Mouse (Mus musculus) heart, embryonic 14.5 days (tissue): Measurements from ENCODE around the gene 1700057G04Rik. TPM values are rescaled to one million over a fixed set of nuclear protein-coding genes. Genes with fewer than 3 reads are reported as not detected.

Experiments used
- ATAC-seq: fragments of 200-750 bp; cut with Nextera tagmentation; 2 replicates; pipeline ENCODE4 v1.8.0; 2017; ENCODE audit warnings: low read depth, moderate TSS enrichment; ENCODE audit not compliant: insufficient number of reproducible peaks, insufficient read depth, low FRiP score
- H3K27ac ChIP-seq, 2 experiments: fragments of 200-500 bp in 1 of 2; fragments of 300-500 bp in 1 of 2; sonication (generic) in 1 of 2; replicated peaks in 1 of 2; 2 replicates each; pipeline ENCODE4 v1.5.1; 2012 to 2014; ENCODE audit warnings: low read depth in 2 of 2, low read length in 2 of 2, control low read depth in 1 of 2, mild to moderate bottlenecking in 1 of 2, mixed read lengths in 1 of 2; ENCODE audit not compliant: control insufficient read depth in 1 of 2, insufficient read depth in 1 of 2
- H3K27me3 ChIP-seq: fragments of 300-500 bp; sonication (generic); 2 replicates; pipeline ENCODE4 v1.6.1; 2014; ENCODE audit warnings: mild to moderate bottlenecking, low read length, control low read depth; ENCODE audit not compliant: control insufficient read depth, insufficient read depth
- H3K36me3 ChIP-seq: fragments of 300-500 bp; sonication (generic); 2 replicates; pipeline ENCODE4 v1.6.1; 2014; ENCODE audit warnings: mild to moderate bottlenecking, control low read depth, low read length, mixed read lengths; ENCODE audit not compliant: control insufficient read depth, insufficient read depth
- H3K4me1 ChIP-seq, 2 experiments: fragments of 200-500 bp in 1 of 2; fragments of 300-500 bp in 1 of 2; sonication (generic) in 1 of 2; 2 replicates each; pipeline ENCODE4 v1.6.1; 2012 to 2014; ENCODE audit warnings: low read length in 2 of 2, control low read depth in 1 of 2, mixed read lengths in 1 of 2; ENCODE audit not compliant: control insufficient read depth in 2 of 2, insufficient read depth in 2 of 2
- H3K4me2 ChIP-seq: fragments of 300-500 bp; sonication (generic); 2 replicates; pipeline ENCODE4 v1.6.1; 2014; ENCODE audit warnings: mild to moderate bottlenecking, low read length
- H3K4me3 ChIP-seq, 2 experiments: fragments of 200-500 bp in 1 of 2; fragments of 300-500 bp in 1 of 2; sonication (generic) in 1 of 2; 2 replicates each; pipeline ENCODE4 v1.5.1; 2012 to 2014; ENCODE audit warnings: low read length in 2 of 2, mild to moderate bottlenecking in 2 of 2, control low read depth in 1 of 2, low read depth in 1 of 2, moderate library complexity in 1 of 2; ENCODE audit not compliant: control insufficient read depth in 1 of 2, insufficient read depth in 1 of 2
- H3K9ac ChIP-seq: fragments of 300-500 bp; sonication (generic); 2 replicates; pipeline ENCODE4 v1.6.1; 2014; ENCODE audit warnings: mild to moderate bottlenecking, low read length
- H3K9me3 ChIP-seq: fragments of 300-500 bp; sonication (generic); 2 replicates; pipeline ENCODE4 v1.6.1; 2016; ENCODE audit warnings: low read length, control low read depth; ENCODE audit not compliant: control insufficient read depth
- WGBS: fragments of 180-500 bp; shearing (Covaris S2); extraction: QIAGEN DNeasy Blood & Tissue Kit; methylation state at CpG from one replicate; pipeline ENCODE4 v1.1.7; 2014; 5-methylcytosine and 5-hydroxymethylcytosine counted together
- polyA plus RNA-seq: library from polyadenylated mRNA; unstranded; fragments of >200 nt; fragmentation: Nextera tagmentation; extraction: Ambion mirVana; gene quantifications from 2 replicates; pipeline ENCODE4 v1.2.1, GENCODE M21; 2014

The 1700057G04Rik gene
- not detected in 2 replicates for polyA plus RNA-seq

- no peak for ATAC-seq
- H3K27ac ChIP-seq = no peak within 1 kb of the TSS
- no peak within 1 kb of the TSS for H3K9ac ChIP-seq
- H3K4me2 ChIP-seq = no peak within 1 kb of the TSS
- H3K36me3 ChIP-seq = no peaks in the 10 kb centered on the region
- no peaks in the 10 kb centered on the region for H3K9me3 ChIP-seq
- no peaks in the 10 kb centered on the region for H3K4me1 ChIP-seq
- 56% methylated on average over 1 of the region's 1 CpGs for WGBS
- H3K27me3 ChIP-seq = no peaks in the 10 kb centered on the region
- H3K4me3 ChIP-seq = no peak within 1 kb of the TSS
These were observed at the start of gene 1700057G04Rik for GRCm38 (mm10) chr9:92309077-92309476. TSS of gene 1700057G04Rik (plus strand) at chr9:92309377.

GRCm38 (mm10) chr9:92260481-92261159 lies 48.6 kb upstream of the 1700057G04Rik start:
- H3K9me3 ChIP-seq = no peaks in the 10 kb centered on the region
- H3K27me3 ChIP-seq = no peaks in the 10 kb centered on the region
- H3K4me1 ChIP-seq = 0 out of 4 replicates have a peak, but pooled peaks cover 0 to 3% of the 10 kb centered on the region in 2 experiments
- H3K9ac ChIP-seq = no peak overlapping the region
- no peak overlapping the region for H3K27ac ChIP-seq
- no peak overlapping the region for H3K4me3 ChIP-seq
- ATAC-seq = no peak
- H3K4me2 ChIP-seq = no peak overlapping the region
- H3K36me3 ChIP-seq = peaks cover 60% of the 10 kb centered on the region
- 57% methylated on average over 7 of the region's 7 CpGs for WGBS

- WGBS = 60% methylated on average over 4 of the region's 4 CpGs
- Histone ChIP-seq H3K4me2 (peak overlapping the region; percentile 52), H3K4me3 (peak overlapping the region in 1 of 2 experiments; percentile 13; a peak in 2 of 4 replicates), H3K4me1 (0 out of 4 replicates have a peak, but pooled peaks cover 0 to 4% of the 10 kb centered on the region in 2 experiments), H3K27ac (no peak overlapping the region), H3K36me3 (peaks cover 84% of the 10 kb centered on the region), H3K9me3 (no peaks in the 10 kb centered on the region), H3K9ac (peak overlapping the region; percentile 25; the same call in 1 of the 2 replicates), H3K27me3 (no peaks in the 10 kb centered on the region)
- ATAC-seq = no peak
These were observed 43.5 kb upstream of the 1700057G04Rik start for GRCm38 (mm10) chr9:92265719-92266118.

- WGBS = 85% methylated on average over 8 of the region's 8 CpGs
- no peak overlapping the region for H3K27ac ChIP-seq
- no peaks in the 10 kb centered on the region for H3K9me3 ChIP-seq
- H3K36me3 ChIP-seq = peaks cover 75% of the 10 kb centered on the region
- H3K27me3 ChIP-seq = no peaks in the 10 kb centered on the region
- H3K4me1 ChIP-seq = 0 out of 4 replicates have a peak, but pooled peaks cover 0 to 9% of the 10 kb centered on the region in 2 experiments
- H3K9ac ChIP-seq = no peak overlapping the region
- no peak overlapping the region for H3K4me3 ChIP-seq
- H3K4me2 ChIP-seq = no peak overlapping the region
- ATAC-seq = no peak
These were observed 42.5 kb upstream of the 1700057G04Rik start for GRCm38 (mm10) chr9:92266558-92267171.

GRCm38 (mm10) chr9:92267732-92268131 lies 41.4 kb upstream of the 1700057G04Rik start:
- WGBS = 65% methylated on average over 1 of the region's 1 CpGs
- Histone ChIP-seq H3K4me3 (no peak overlapping the region), H3K36me3 (peaks cover 71% of the 10 kb centered on the region), H3K4me1 (0 out of 4 replicates have a peak, but pooled peaks cover 0 to 9% of the 10 kb centered on the region in 2 experiments), H3K27me3 (no peaks in the 10 kb centered on the region), H3K9me3 (no peaks in the 10 kb centered on the region), H3K9ac (no peak overlapping the region), H3K4me2 (no peak overlapping the region), H3K27ac (no peak overlapping the region)
- no peak for ATAC-seq

- Histone ChIP-seq H3K4me3 (no peak overlapping the region), H3K4me1 (peaks cover 5 to 17% of the 10 kb centered on the region in 2 experiments), H3K9ac (no peak overlapping the region), H3K9me3 (no peaks in the 10 kb centered on the region), H3K36me3 (peaks cover 55% of the 10 kb centered on the region), H3K27ac (no peak overlapping the region), H3K27me3 (no peaks in the 10 kb centered on the region), H3K4me2 (no peak overlapping the region)
- 84% methylated on average over 5 of the region's 5 CpGs for WGBS
- ATAC-seq = no peak
These were observed 39.3 kb upstream of the 1700057G04Rik start for GRCm38 (mm10) chr9:92269829-92270404.

- H3K4me1 ChIP-seq = peaks cover 11 to 21% of the 10 kb centered on the region in 2 experiments
- peaks cover 49% of the 10 kb centered on the region for H3K36me3 ChIP-seq
- H3K4me2 ChIP-seq = no peak overlapping the region
- H3K4me3 ChIP-seq = no peak overlapping the region
- 30% methylated on average over 4 of the region's 4 CpGs for WGBS
- ATAC-seq = peak; percentile 42
- H3K27ac ChIP-seq = peak overlapping the region in 1 of 2 experiments; percentile 53; a peak in 2 of 4 replicates
- H3K9me3 ChIP-seq = no peaks in the 10 kb centered on the region
- no peak overlapping the region for H3K9ac ChIP-seq
- H3K27me3 ChIP-seq = no peaks in the 10 kb centered on the region
These were observed 38.2 kb upstream of the 1700057G04Rik start for GRCm38 (mm10) chr9:92270927-92271326.
